Mouse (Mus musculus) erythroid progenitor cell, adult 5-6 weeks (primary cell): ENCODE measurements around the gene Ccer2. TPM values are rescaled to one million over a fixed set of nuclear protein-coding genes. Genes with fewer than 3 reads are reported as not detected.

ENCODE experiments used
- total RNA-seq, 2 experiments: library from RNA; stranded (forward) in 1 of 2; stranded (reverse) in 1 of 2; fragments of 150-400 nt in 1 of 2; fragments of 186-747, 209-891 nt in 1 of 2; gene quantifications; 2 replicates each; pipeline versions ENCODE4 v1.2.3 to v1.2.4; 2015 to 2017; ENCODE audit warnings: low replicate concordance in 2 of 2

Ccer2 gene
- total RNA-seq, 2 experiments from 2014 or later: not detected

Other genes starting within 250 kb of the Ccer2 start
- not detected in 2 replicates for gene Ifnl2, start 245.7 kb upstream of the Ccer2 start, total RNA-seq (2015; ENCODE audit: low replicate concordance)
- not detected in 2 replicates for gene Ifnl2, start 245.7 kb upstream of the Ccer2 start, total RNA-seq (2017; ENCODE audit: low replicate concordance)
- gene Ifnl3, start 233.3 kb upstream of the Ccer2 start, total RNA-seq (2015; ENCODE audit: low replicate concordance): not detected in 2 replicates
- gene Ifnl3, start 233.3 kb upstream of the Ccer2 start, total RNA-seq (2017; ENCODE audit: low replicate concordance): not detected in 2 replicates
- gene Sycn, start 215.3 kb upstream of the Ccer2 start, total RNA-seq (2015; ENCODE audit: low replicate concordance): not detected in 2 replicates
- not detected in 2 replicates for gene Sycn, start 215.3 kb upstream of the Ccer2 start, total RNA-seq (2017; ENCODE audit: low replicate concordance)
- gene Nccrp1, start 208.9 kb upstream of the Ccer2 start, total RNA-seq (2015; ENCODE audit: low replicate concordance): not detected in 2 replicates
- gene Nccrp1, start 208.9 kb upstream of the Ccer2 start, total RNA-seq (2017; ENCODE audit: low replicate concordance): not detected in 2 replicates
- 15.9 and 29.6 TPM in 2 replicates for gene Samd4b, start 158.0 kb upstream of the Ccer2 start, total RNA-seq (2015; ENCODE audit: low replicate concordance)
- 8.0 and 20.2 TPM in 2 replicates for gene Samd4b, start 158.0 kb upstream of the Ccer2 start, total RNA-seq (2017; ENCODE audit: low replicate concordance)
- 7.6 and 9.6 TPM in 2 replicates for gene Pak4, start 158.0 kb upstream of the Ccer2 start, total RNA-seq (2015; ENCODE audit: low replicate concordance)
- gene Pak4, start 158.0 kb upstream of the Ccer2 start, total RNA-seq (2017; ENCODE audit: low replicate concordance): 2.1 and 5.9 TPM in 2 replicates
- not detected in 2 replicates for gene Acp7, start 124.8 kb upstream of the Ccer2 start, total RNA-seq (2015; ENCODE audit: low replicate concordance)
- gene Acp7, start 124.8 kb upstream of the Ccer2 start, total RNA-seq (2017; ENCODE audit: low replicate concordance): not detected in 2 replicates
- not detected in 2 replicates for gene Fbxo27, start 63.3 kb upstream of the Ccer2 start, total RNA-seq (2015; ENCODE audit: low replicate concordance)
- 1.4 TPM in 1 of 2 replicates, not detected in the other for gene Fbxo27, start 63.3 kb upstream of the Ccer2 start, total RNA-seq (2017; ENCODE audit: low replicate concordance)
- 2.5 TPM in 1 of 2 replicates, not detected in the other for gene Fbxo17, start 39.4 kb upstream of the Ccer2 start, total RNA-seq (2015; ENCODE audit: low replicate concordance)
- 1.3 TPM in 1 of 2 replicates, not detected in the other for gene Fbxo17, start 39.4 kb upstream of the Ccer2 start, total RNA-seq (2017; ENCODE audit: low replicate concordance)
- gene Mrps12, start 14.4 kb upstream of the Ccer2 start, total RNA-seq (2015; ENCODE audit: low replicate concordance): 12.6 and 27.2 TPM in 2 replicates
- 16.2 and 17.5 TPM in 2 replicates for gene Mrps12, start 14.4 kb upstream of the Ccer2 start, total RNA-seq (2017; ENCODE audit: low replicate concordance)
- 1.3 and 6.1 TPM in 2 replicates for gene Sars2, start 14.2 kb upstream of the Ccer2 start, total RNA-seq (2015; ENCODE audit: low replicate concordance)
- 0.39 and 4.4 TPM in 2 replicates for gene Sars2, start 14.2 kb upstream of the Ccer2 start, total RNA-seq (2017; ENCODE audit: low replicate concordance)
- 38.9 and 40.2 TPM in 2 replicates for gene Sirt2, start 10.6 kb downstream of the Ccer2 start, total RNA-seq (2015; ENCODE audit: low replicate concordance)
- gene Sirt2, start 10.6 kb downstream of the Ccer2 start, total RNA-seq (2017; ENCODE audit: low replicate concordance): 3.6 and 14.5 TPM in 2 replicates
- gene Nfkbib, start 11.3 kb downstream of the Ccer2 start, total RNA-seq (2015; ENCODE audit: low replicate concordance): 8.3 and 12.2 TPM in 2 replicates
- 4.8 and 5.5 TPM in 2 replicates for gene Nfkbib, start 11.3 kb downstream of the Ccer2 start, total RNA-seq (2017; ENCODE audit: low replicate concordance)
- gene Rinl, start 32.8 kb downstream of the Ccer2 start, total RNA-seq (2015; ENCODE audit: low replicate concordance): 4.3 and 8.8 TPM in 2 replicates
- 5.4 and 19.4 TPM in 2 replicates for gene Rinl, start 32.8 kb downstream of the Ccer2 start, total RNA-seq (2017; ENCODE audit: low replicate concordance)
- gene Hnrnpl, start 52.4 kb downstream of the Ccer2 start, total RNA-seq (2015; ENCODE audit: low replicate concordance): 215 and 258 TPM in 2 replicates
- gene Hnrnpl, start 52.4 kb downstream of the Ccer2 start, total RNA-seq (2017; ENCODE audit: low replicate concordance): 202 and 252 TPM in 2 replicates
- 34.2 and 61.2 TPM in 2 replicates for gene Ech1, start 69.0 kb downstream of the Ccer2 start, total RNA-seq (2015; ENCODE audit: low replicate concordance)
- 10.6 and 14.1 TPM in 2 replicates for gene Ech1, start 69.0 kb downstream of the Ccer2 start, total RNA-seq (2017; ENCODE audit: low replicate concordance)
- not detected in 2 replicates for gene Lgals4, start 77.7 kb downstream of the Ccer2 start, total RNA-seq (2015; ENCODE audit: low replicate concordance)
- gene Lgals4, start 77.7 kb downstream of the Ccer2 start, total RNA-seq (2017; ENCODE audit: low replicate concordance): 0.91 and 1.5 TPM in 2 replicates
- gene Lgals7, start 107.7 kb downstream of the Ccer2 start, total RNA-seq (2015; ENCODE audit: low replicate concordance): not detected in 2 replicates
- gene Lgals7, start 107.7 kb downstream of the Ccer2 start, total RNA-seq (2017; ENCODE audit: low replicate concordance): not detected in 2 replicates
- not detected in 2 replicates for gene Capn12, start 125.2 kb downstream of the Ccer2 start, total RNA-seq (2015; ENCODE audit: low replicate concordance)
- 1.2 TPM in 1 of 2 replicates, not detected in the other for gene Capn12, start 125.2 kb downstream of the Ccer2 start, total RNA-seq (2017; ENCODE audit: low replicate concordance)
- 170 and 189 TPM in 2 replicates for gene Actn4, start 206.2 kb downstream of the Ccer2 start, total RNA-seq (2015; ENCODE audit: low replicate concordance)
- gene Actn4, start 206.2 kb downstream of the Ccer2 start, total RNA-seq (2017; ENCODE audit: low replicate concordance): 173 and 197 TPM in 2 replicates
- 83.8 and 161 TPM in 2 replicates for gene Eif3k, start 225.7 kb downstream of the Ccer2 start, total RNA-seq (2015; ENCODE audit: low replicate concordance)
- gene Eif3k, start 225.7 kb downstream of the Ccer2 start, total RNA-seq (2017; ENCODE audit: low replicate concordance): 81.5 and 115 TPM in 2 replicates
- gene Map4k1, start 225.9 kb downstream of the Ccer2 start, total RNA-seq (2015; ENCODE audit: low replicate concordance): 13.0 and 23.1 TPM in 2 replicates
- 7.3 and 7.9 TPM in 2 replicates for gene Map4k1, start 225.9 kb downstream of the Ccer2 start, total RNA-seq (2017; ENCODE audit: low replicate concordance)